Mouse (Mus musculus): ENCODE data around the gene Fermt2. TPM values are rescaled to one million over a fixed set of nuclear protein-coding genes. Genes with fewer than 3 reads are reported as not detected.

Gene Fermt2
- total RNA-seq (2023): not detected in 2 replicates

DNA sequence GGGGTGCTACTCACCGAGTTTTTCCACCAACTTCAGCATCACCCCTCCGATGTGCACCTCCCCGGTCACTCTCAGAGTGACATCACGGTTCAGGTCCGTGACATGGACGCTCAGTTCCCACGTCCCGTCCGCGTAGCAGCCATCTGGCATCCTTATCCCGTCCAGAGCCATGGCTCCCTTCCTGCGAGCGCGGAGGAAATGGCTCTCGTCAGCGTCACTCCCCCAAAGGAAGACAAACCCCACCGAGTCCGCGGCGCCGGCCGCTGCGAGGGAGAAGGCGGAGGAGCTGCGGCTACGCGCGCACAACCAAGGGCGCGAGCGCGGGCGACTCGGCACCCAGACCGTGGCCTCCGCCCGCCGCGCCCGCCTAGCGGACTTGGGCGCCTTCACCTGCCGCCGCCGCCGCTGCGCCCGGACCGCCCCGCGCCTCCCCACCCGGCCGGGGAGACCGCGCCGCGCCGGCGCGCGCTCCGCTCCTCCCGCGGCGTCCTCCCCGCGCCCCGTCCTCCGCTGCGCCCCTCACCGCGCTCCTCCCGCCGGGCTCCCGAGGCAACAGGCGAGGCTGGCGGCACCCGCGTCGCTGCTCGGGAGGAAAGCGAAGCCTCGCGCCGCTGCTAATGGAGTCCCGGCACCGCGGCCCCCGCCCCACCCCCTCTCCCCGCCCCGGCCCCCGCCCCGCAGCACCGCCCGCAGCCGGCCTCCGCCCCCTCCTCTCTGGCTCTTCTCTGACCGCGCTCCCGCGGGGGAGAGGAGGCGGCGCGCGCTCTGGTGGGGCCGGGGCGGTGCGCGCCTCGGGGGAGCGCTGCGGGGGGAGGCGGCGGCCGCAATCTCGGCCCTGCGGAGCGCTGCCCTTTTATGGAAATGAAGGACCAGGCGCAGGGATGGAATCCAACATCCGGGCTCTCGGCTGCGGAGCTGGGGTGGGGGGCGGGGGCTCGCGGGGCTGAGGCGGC lies at the start of gene Fermt2:
Gene Fermt2 (minus strand): TSS at position 708 of the 953 bp plus-strand sequence.

Other genes starting within 250 kb of the Fermt2 start
- gene Ero1l, start 211.3 kb downstream of the Fermt2 start, total RNA-seq (2023): 80.1 and 112 TPM in 2 replicates
- 72.0 and 82.5 TPM in 2 replicates for gene Psmc6, start 200.3 kb downstream of the Fermt2 start, total RNA-seq (2023)
- 8.5 and 10.1 TPM in 2 replicates for gene Styx, start 179.0 kb downstream of the Fermt2 start, total RNA-seq (2023)
- gene Gnpnat1, start 125.2 kb downstream of the Fermt2 start, total RNA-seq (2023): 4.0 and 4.2 TPM in 2 replicates
- 27.0 and 32.1 TPM in 2 replicates for gene Ddhd1, start 128.0 kb upstream of the Fermt2 start, total RNA-seq (2023)

All from neutrophil, adult 65 days (primary cell).